Mouse (Mus musculus) small intestine, adult 2 months (tissue): ENCODE results near the gene 0610030E20Rik. TPM values are rescaled to one million over a fixed set of nuclear protein-coding genes. Genes with fewer than 3 reads are reported as not detected.
A peak's percentile ranks its signal among the peaks of the same experiment; 100 is the strongest.

Experiments
- H3K27ac ChIP-seq: fragments of 200-500 bp; 2 replicates; pipeline ENCODE4 v1.5.1; 2012; ENCODE audit warnings: low read depth, low read length, control low read depth, inconsistent platforms; ENCODE audit not compliant: insufficient read depth
- H3K27me3 ChIP-seq: fragments of 200-500 bp; 2 replicates; pipeline ENCODE4 v1.6.1; 2012; ENCODE audit warnings: mild to moderate bottlenecking, moderate library complexity, low read length, inconsistent platforms; ENCODE audit not compliant: control insufficient read depth, insufficient read depth
- H3K36me3 ChIP-seq: fragments of 200-500 bp; 2 replicates; pipeline ENCODE4 v1.6.1; 2012; ENCODE audit warnings: mild to moderate bottlenecking, low read length, control low read depth, inconsistent platforms; ENCODE audit not compliant: control insufficient read depth, insufficient read depth
- H3K4me1 ChIP-seq: fragments of 200-500 bp; 2 replicates; pipeline ENCODE4 v1.6.1; 2012; ENCODE audit warnings: low read length, inconsistent platforms, mixed read lengths; ENCODE audit not compliant: control insufficient read depth, insufficient read depth, insufficient read length
- H3K4me3 ChIP-seq: fragments of 200-500 bp; 2 replicates; pipeline ENCODE4 v1.5.1; 2012; ENCODE audit warnings: low read depth, mild to moderate bottlenecking, control low read depth, inconsistent platforms, low read length, moderate library complexity
- CTCF ChIP-seq: fragments of 200-500 bp; IDR thresholded peaks from 2 replicates; pipeline ENCODE4 v1.5.1; 2012; ENCODE audit warnings: low read depth, mild to moderate bottlenecking, control low read depth, inconsistent platforms, low read length, moderate library complexity, mixed read lengths; ENCODE audit not compliant: insufficient replicate concordance, insufficient read length; ENCODE audit errors: extremely low read depth
- POLR2A ChIP-seq: fragments of 200-500 bp; IDR thresholded peaks from 2 replicates; pipeline ENCODE4 v1.6.1; 2012; ENCODE audit warnings: low read depth, mild to moderate bottlenecking, control low read depth, inconsistent platforms, low read length, moderate library complexity
- WGBS: fragments of 180-500 bp; shearing (Covaris S2); methylation state at CpG from one replicate; pipeline ENCODE4 v1.1.7; 2018; 5-methylcytosine and 5-hydroxymethylcytosine counted together
- polyA plus RNA-seq: library from polyadenylated mRNA; depleted of rRNA; stranded (reverse); fragments of >200 nt; gene quantifications from 2 replicates; pipeline ENCODE4 v1.2.3, GENCODE M21; 2012; rRNA removed

Gene 0610030E20Rik
- polyA plus RNA-seq = 6.5 and 12.7 TPM in 2 replicates

GRCm38 (mm10) chr6:72347166-72347941, at the start of gene 0610030E20Rik:
TSS of gene 0610030E20Rik (plus strand) at chr6:72347317.
- TF ChIP-seq POLR2A (peak; percentile 47; the same call in 1 of the 2 replicates), CTCF (peak; percentile 9; the same call in 1 of the 2 replicates)
- no peaks in the 10 kb centered on the region for H3K27me3 ChIP-seq
- H3K4me1 ChIP-seq = peaks cover 9% of the 10 kb centered on the region
- H3K36me3 ChIP-seq = peaks cover 25% of the 10 kb centered on the region
- peak within 1 kb of the TSS; percentile 99 for H3K4me3 ChIP-seq
- WGBS = under 1% methylated on average over 72 of the region's 72 CpGs
- peak within 1 kb of the TSS; percentile 84 for H3K27ac ChIP-seq

DNA sequence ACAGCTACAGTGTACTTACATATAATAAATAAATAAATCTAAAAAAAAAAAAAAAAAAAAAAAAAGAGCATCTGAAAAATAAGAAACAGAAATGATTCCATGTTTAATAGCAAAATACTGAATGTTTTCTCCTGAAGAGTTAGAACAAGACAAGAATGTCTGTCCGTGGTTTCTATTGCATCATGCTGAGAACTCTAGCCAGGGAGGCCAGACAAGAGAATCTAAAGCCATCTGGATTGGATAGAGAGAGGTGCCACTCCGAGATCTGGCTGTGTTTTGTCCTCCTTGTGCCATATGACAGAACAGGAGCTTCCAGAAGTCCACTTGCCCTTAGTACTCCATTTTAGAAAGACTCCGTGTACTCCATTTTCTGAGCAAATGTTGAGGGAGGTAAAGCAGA, 49.3 kb upstream of the 0610030E20Rik start:
- Histone ChIP-seq H3K4me3 (no peak overlapping the region), H3K27ac (no peak overlapping the region), H3K36me3 (no peaks in the 10 kb centered on the region), H3K4me1 (no peaks in the 10 kb centered on the region), H3K27me3 (no peaks in the 10 kb centered on the region)
- WGBS = 73% methylated on average over 3 of the region's 3 CpGs
- TF ChIP-seq POLR2A (no peak), CTCF (no peak)

- H3K4me1 ChIP-seq = peaks cover 2% of the 10 kb centered on the region; the same call in 1 of the 2 replicates
- no peak overlapping the region for H3K4me3 ChIP-seq
- no peak overlapping the region for H3K27ac ChIP-seq
- 57% methylated on average over 11 of the region's 11 CpGs for WGBS
- no peaks in the 10 kb centered on the region for H3K36me3 ChIP-seq
- no peaks in the 10 kb centered on the region for H3K27me3 ChIP-seq
- TF ChIP-seq CTCF = no peak
- no peak for TF ChIP-seq POLR2A
Observed at GRCm38 (mm10) chr6:72302349-72302925, 44.7 kb upstream of the 0610030E20Rik start.

DNA sequence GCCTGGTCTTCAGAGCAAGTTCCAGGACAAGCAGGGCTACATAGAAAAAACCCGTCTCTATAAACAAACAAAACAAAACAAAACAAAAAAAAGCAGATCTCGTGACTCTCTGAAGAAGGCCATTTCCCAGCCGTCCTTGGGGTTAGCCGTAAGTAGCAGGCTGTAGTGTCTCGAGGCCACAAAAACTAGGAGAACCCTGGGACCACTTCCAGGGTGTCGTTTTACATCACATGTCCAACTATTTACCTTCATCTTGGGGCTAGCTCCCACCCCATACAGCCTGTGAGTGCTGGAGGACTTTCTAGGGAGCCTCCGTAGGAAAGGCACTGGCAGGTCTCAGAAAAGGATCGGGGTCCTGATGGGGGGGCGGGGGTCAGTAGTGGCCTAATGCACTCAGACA, 43.6 kb upstream of the 0610030E20Rik start:
- Histone ChIP-seq H3K27ac (no peak overlapping the region), H3K36me3 (no peaks in the 10 kb centered on the region), H3K27me3 (no peaks in the 10 kb centered on the region), H3K4me3 (no peak overlapping the region), H3K4me1 (peaks cover 2% of the 10 kb centered on the region; the same call in 1 of the 2 replicates)
- WGBS = 59% methylated on average over 9 of the region's 9 CpGs
- TF ChIP-seq CTCF = no peak
- TF ChIP-seq POLR2A = no peak

GRCm38 (mm10) chr6:72312198-72312597, 34.9 kb upstream of the 0610030E20Rik start:
- H3K36me3 ChIP-seq = peaks cover 4% of the 10 kb centered on the region; the same call in 1 of the 2 replicates
- H3K4me3 ChIP-seq = no peak overlapping the region
- no peaks in the 10 kb centered on the region for H3K27me3 ChIP-seq
- H3K27ac ChIP-seq = no peak overlapping the region
- no peak for TF ChIP-seq POLR2A
- TF ChIP-seq CTCF = no peak
- H3K4me1 ChIP-seq = no peaks in the 10 kb centered on the region
- 88% methylated on average over 3 of the region's 3 CpGs for WGBS

GRCm38 (mm10) chr6:72313124-72313867, 33.8 kb upstream of the 0610030E20Rik start:
- TF ChIP-seq CTCF (no peak), POLR2A (no peak)
- WGBS = 87% methylated on average over 11 of the region's 11 CpGs
- Histone ChIP-seq H3K4me3 (no peak overlapping the region), H3K27ac (no peak overlapping the region), H3K36me3 (peaks cover 11% of the 10 kb centered on the region; the same call in 1 of the 2 replicates), H3K4me1 (no peaks in the 10 kb centered on the region), H3K27me3 (no peaks in the 10 kb centered on the region)
